Mouse (Mus musculus): ENCODE data around the gene Cacnb4.
A peak's percentile ranks its signal among the peaks of the same experiment; 100 is the strongest.

Gene Cacnb4

DNA sequence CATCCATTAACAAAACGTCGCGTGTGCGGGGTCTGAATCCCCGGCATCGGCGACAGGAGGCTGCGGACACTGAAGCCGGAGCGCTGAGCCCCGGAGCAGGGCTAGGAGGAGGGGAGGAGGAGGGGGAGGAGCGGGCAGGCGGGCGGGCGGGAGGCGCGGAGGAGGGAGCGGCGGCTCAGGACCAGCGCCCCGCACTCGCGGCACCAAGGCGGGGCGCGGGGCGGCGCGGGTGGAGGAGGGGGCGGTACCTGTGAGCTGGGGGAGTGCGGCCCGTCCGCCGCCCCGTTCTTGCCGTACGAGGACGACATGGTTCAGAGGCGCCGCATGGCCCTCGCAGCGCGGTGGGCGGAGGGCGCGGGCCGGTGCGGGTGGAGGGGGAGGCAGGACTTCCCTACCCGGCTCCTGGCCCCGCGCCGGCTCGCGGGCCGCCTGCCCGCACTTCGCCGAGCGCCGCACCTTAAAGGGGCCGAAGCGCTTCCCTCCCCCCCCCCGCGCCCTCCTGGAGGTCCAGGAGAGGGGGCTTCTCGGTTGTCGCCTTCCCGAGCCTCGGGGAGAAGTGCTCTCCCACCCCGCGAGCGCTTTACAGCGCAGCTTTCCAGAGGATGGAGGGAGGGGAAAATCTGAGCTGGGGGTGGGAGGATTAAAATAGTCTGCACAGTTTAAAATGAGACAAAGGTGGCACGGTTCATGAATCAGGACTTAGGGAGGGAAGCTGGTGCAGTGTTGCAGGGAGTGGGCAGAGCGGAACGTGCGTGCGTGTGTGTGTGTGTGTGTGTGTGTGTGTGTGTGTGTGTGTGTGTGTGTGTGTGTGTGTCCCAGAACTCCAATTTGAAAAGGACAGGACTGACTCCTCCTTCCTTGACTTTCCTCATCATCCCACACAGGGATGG is at the start of gene Cacnb4:
Gene Cacnb4, minus strand, starts transcription at position 809 of the 890 bp plus-strand sequence.
- DNase-seq (ENCODE audit: low spot score): peak; percentile 68

DNA sequence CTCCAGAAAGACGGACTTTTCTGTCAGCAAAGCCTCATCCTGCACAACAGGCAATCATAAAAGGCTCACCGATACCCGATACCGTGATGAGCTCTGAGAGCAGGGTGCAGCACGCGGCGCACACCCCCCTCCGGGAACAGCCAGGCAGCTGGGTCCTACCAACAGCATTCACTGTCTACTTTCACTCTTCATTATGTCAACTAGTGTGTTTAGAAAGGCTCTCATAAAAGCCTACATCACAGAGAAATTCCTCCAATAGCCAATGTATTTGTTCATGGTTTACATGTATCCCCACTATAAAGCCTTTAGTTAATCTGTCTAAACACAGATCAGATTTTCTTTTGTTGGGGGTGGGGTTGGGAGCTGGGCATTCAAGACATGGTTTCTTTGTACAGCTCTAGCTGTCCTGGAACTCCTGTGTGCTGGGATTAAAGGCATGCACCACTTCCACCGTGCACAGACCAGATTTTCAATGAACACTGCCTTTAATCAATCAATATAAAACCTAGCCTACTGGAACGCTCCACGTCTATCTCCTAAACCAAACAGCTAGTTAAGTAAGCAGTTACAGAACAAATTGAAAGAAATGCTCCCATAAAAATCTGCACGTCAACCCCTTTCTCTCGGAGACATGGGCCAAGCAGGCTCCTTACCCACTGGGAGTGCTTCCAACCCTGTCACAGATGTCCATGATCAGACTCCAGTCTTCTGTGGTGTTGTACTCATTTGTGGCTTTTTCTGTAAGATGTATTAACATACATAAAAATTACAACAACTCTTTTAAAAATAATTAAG is 43.8 kb upstream of the Cacnb4 start:
- DNase-seq (ENCODE audit: low spot score): no peak

DNA sequence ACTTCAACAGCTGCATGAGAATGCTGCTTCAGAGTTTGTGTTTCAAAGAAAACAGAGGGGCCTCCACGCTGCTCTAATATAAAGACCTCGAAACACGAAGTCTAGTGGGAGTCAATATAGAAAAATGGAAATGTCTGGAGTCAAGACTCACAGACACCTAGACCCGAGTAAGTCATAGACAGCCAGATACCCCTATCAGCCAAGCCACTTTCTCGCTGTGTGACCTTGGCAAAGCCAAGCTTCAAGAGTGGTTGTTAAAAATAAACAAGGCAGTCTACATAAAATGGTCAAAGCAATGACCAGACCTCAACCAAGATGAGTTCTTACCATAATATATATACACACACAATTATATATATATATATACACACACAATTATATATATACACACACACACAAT is 40.4 kb upstream of the Cacnb4 start:
- no peak for DNase-seq (ENCODE audit: low spot score)

DNA sequence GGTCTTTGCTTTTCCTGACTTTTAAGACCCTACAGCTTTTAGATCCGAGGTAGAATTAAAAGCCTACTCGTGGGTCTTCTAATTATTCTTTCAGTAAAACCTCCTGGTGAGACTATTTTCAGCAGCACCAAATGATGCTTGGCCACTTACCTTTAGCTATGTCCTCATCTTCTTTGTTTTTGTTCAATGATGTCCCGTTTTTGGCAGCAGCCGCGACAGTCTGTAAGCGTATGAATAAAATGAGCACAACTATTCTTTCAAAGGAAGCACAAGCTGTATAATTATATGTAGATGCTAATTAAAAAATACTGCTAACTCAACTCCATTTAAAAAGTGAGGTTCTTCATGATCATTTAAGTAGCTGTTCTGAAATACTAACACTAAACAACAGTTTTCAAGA is 38.9 kb upstream of the Cacnb4 start:
- DNase-seq (ENCODE audit: low spot score): no peak

DNA sequence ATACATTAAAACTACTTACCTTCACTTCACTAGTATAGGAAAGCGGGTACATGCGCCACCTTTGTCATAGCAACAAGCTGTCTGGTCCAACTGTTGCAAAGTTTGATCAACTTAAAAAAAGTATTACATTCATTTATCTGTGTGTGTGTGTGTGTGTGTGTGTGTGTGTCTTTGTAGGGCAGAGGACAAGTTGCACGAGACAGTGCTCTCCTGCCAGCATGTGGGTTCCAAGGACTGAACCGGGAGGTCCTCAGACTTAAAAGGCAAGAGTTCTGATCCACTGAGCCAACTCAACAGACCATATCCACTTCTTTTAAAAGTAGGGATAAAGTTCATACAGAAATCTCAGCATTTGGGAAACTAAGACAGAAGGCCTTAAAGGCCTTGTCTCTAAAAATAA is 37.5 kb upstream of the Cacnb4 start:
- no peak for DNase-seq (ENCODE audit: low spot score)

DNA sequence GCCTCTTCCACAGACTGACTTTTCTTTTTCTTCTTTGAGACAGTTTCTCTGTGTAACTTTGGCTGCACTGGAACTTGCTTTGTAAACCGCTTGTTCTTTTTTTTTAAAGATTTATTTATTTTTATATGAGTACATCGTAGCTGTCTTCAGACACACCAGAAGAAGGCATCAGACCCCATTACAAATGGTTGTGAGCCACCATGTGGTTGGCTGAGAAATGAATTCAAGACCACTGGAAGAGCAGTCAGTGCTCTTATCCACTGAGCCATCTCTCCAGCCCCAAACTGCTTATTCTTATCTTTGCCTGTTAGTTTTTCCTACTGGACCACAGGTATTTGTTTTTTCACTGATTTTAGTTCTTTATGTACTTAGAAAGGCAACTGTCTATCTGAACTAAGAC is 34.2 kb upstream of the Cacnb4 start:
- DNase-seq (ENCODE audit: low spot score): no peak

DNA sequence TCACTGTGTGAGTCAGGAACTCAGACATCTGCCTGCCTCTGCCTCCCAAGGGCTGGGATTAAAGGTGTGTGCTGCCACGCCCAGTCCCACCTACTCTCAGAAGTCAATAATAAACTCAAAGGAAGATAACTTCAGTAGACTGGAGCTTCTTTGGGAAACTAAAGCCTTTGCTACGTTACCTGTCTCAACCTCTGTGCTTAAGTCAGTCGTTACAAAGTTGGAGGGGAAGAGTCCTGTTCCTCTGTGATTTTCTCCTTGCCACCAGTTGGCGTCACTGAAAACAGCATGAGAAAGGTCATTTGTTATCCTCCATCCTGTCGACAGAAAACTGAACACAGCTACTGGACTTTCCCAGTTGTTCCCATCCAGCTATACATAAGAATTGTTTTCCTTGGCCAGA is 32.8 kb upstream of the Cacnb4 start:
- no peak for DNase-seq (ENCODE audit: low spot score)

DNA sequence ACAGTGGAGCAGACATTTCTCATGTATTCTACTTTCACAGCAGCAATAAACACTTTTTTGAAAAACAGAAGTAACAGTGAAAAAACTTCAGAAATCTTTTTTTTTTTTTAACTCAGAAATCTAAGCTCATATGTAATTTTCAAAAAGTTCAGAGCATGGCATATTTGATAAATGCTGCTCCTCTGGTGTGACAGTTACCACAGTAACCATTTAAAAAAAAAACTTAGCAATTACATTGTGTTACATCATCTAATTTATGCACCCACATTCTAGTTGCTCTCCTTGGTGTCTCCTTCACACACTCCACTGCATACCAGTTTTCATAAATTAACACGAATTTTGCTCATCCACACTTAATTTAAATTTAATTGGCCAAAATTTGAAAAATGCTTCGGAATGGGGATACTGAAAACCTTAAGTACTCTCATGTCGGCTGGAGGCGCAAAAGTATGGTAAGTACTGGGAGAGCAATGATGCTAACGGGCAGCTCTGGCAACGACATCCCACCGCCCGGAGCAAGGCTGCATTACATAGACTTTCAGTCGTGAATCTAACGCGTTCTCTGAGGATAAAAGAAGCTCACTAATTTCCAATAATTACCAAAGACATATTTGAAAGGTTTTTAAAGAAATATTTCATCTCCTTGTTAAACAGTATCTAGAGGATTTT is 24.9 kb upstream of the Cacnb4 start:
- peak; percentile 42 for DNase-seq (ENCODE audit: low spot score)

DNA sequence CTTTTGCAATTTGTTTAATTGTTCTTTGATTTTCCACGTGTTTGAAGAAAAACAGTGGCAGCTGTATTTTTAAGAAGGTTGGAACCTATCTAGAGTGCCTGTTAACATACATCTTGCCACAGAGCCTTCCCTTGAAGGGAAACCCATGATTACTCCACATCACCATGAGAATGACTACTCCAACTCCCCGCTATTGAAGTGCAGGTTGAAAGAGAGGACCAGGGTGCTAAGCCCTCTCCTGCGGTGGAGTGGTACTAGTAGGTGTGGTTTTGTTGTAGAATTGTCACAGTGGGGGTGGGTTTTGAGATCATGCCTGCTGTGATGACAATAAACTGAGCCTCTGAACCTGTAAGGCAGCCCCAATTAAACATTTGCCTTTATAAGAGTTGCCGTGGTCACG is 23.7 kb upstream of the Cacnb4 start:
- no peak for DNase-seq (ENCODE audit: low spot score)

DNA sequence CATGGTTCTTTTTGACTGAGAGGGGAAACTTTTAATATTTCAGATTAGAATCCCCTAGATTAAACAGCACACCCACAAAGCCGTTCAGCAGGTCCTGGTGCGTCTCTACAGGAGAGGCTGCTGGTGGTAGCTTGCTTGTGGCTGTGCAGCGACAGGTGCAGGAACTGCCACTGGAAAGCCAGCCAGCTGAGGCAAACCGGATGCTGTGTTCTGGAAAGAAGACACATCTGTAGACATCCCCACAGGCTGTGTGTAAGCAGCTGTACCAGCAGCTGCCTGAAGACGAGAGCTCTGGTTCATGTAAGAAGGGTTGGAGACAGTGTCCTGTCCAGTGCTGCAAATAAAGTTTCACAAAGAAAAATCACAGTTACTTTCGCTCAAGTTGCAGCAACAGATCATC is 18.0 kb upstream of the Cacnb4 start:
- no peak for DNase-seq (ENCODE audit: low spot score)

DNA sequence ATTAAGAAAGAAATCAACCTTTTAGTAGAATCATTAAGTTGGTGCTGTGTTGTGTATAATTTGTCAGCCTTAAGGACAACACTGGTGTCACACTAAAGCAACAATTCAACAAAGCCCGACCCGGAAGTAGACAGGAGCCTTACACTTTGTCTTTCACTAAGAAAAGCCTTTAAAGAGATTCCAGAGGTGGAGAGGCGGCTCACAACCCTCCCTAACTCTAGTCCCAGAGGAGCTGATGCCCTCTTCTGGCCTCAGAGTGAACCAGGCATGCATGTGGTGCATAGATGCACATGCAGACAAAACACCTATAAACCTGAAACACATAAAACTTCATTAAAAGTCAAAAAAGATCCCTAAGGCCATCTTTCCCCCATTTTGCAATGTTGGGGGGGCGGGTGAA is 15.1 kb upstream of the Cacnb4 start:
- DNase-seq (ENCODE audit: low spot score): no peak

DNA sequence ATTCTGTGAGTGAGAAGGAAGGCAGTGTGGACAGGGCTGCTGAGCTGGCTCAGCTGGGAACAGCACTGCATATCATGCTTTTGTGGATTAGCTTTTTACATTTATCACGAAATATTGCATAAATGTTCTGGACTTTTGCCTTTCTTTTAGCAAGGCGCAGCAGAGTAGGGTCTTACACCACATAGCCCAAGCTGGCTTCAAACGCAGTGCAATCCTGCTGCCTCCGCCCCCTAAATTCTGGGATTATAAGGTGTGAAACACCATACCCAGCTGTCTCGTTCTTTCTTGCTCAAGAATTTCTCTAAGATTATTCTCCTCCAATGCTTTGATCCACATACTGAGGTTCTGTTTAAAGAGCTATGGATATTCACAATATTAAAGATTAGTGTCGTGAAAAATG is 10.0 kb upstream of the Cacnb4 start:
- no peak for DNase-seq (ENCODE audit: low spot score)

DNA sequence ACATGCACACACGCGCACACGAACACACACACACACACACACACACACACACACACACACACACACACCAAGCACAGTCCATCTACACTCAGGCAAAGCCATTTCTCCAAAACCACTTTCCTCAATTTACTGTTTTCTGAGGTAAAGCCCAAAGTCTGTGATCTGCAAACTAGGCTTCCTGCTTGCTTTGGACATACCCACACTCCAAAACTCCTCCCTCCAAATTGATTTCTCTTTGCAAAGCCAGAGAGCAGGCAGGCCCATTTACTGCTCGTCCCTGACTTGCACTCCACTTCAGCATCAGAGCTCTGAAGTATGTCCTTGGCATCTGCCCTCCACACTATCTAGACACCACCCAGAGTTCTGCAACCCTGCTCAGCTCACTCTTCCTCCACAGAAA is 958 bp upstream of the Cacnb4 start:
- no peak for DNase-seq (ENCODE audit: low spot score)

DNA sequence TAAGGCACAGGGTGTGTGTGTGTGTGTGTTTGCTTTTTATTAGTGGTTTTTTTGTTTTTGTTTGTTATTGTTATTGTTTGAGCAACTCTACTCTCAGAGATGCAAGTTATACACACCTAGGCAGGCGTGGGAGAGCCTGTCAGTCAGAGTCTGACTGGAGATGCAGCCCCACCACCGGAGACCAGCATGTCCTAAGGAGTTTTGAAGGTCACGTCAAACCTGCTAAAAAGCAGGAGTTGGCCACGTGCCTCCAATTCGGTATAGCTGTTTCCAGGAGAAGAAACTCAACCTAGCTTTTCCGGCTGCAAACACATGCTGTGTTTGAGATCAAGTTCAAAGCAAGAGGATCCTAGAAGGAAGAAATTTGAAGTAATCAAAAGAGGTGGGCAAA is 277 bp upstream of the Cacnb4 start:
- no peak for DNase-seq (ENCODE audit: low spot score)

DNA sequence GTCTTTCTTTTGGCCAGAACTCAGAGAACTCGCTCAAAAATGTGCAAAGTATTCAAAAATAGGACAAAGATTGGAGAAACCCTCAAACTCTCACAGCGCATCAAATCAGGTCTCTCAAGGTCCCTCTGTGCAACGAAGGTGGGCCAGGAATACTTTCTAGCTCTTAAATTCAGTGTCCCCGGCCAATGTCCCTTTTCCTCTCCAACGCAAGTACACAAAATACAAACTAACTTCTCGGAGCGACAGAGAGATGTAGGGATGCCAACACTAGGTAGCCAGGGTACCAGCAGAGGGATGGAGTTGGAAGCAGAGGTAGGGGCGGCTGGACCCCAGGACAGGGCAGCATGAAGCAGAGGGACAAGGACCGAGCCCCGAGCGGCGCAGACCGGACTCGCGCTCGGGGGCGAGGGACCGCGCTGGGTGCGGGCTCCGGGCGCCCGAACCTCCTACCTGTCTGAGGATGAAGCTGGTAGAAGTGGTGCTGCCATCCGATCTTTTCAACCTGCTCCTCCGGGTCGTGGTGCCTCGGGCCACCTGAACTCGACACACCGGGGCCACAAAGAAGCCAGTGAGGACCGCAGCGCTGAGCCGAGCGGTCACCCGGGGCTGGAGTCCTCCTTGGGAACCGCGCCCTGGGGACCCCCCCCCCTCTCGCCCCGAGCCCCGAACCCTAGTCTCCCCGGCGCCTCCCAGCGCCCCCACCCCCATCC is 1.2 kb downstream of the Cacnb4 start:
- no peak for DNase-seq (ENCODE audit: low spot score)

DNA sequence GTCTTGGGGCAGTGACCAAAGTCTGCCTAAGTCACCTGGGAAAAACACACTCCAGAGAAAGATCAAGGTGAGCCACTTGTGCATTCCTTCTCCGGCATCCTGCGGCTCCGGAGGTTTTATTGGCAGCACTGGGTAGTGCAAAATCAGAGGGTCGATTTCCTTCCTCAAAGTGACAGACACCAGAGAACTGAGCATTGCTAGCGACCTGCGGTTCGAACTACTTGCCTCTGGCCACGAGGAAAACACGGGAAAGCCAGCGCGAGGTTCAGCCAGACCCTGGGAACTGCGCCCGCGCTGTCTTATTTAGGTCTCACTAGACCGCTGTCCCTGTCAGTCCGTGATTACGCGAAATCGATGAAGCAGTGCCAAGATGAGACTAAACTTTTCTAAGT is 1.7 kb downstream of the Cacnb4 start:
- no peak for DNase-seq (ENCODE audit: low spot score)

DNA sequence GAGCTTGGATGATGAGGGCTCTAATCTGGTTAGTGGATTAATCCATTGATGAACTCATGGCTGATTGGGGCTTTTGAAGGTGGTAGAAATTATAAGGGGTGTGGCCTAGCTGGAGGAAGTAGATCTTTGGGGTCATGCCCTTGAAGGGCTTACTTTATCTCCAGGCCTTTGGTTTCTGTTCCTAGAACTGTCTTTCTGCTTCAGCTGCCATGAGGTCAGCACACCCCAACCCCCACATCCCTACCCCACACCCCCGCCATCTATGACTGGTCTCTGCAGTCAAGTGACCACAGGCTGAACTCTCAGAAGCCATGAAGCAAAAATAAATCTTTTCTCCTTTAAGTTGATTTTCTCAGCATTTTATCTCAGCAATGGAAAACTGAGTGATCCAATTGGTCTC is 3.5 kb downstream of the Cacnb4 start:
- no peak for DNase-seq (ENCODE audit: low spot score)

DNA sequence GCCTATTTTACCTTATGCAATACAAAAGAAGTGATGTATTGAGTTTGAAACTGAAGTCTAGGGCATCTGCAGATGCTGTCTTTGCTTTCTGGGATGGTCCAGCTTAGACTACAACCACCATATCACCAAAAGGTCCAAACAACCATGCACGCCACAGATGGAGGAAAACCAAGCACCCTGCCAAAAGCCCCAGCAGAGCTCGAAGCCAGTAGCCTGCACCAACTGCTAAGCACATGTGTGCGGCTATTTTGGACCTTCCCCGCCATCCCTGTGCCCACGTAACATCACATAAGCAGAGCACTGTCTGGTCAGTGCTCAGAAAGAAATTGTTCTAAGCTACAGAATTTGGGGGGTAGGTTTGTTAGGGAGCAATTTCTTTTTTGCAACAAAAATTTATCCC is 5.9 kb downstream of the Cacnb4 start:
- no peak for DNase-seq (ENCODE audit: low spot score)

DNA sequence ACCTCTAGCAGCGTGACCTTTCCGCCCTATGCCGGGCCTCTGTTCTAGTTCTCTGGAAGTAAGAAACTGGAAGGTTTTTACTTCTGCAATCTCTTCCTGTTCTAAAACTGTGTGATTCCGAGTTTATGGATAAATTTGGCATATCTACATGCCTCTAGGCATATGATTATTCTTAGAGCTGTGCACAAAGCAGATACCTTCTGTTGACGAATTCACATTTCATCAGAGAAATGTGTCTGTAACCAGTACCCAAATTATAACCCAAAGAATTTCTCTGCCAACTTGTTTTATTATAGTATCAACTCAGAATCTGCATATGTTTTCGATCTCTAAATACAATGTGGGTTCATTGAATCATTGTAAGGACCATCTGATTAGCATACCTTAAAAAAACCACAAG is 8.2 kb downstream of the Cacnb4 start:
- DNase-seq (ENCODE audit: low spot score): no peak

DNA sequence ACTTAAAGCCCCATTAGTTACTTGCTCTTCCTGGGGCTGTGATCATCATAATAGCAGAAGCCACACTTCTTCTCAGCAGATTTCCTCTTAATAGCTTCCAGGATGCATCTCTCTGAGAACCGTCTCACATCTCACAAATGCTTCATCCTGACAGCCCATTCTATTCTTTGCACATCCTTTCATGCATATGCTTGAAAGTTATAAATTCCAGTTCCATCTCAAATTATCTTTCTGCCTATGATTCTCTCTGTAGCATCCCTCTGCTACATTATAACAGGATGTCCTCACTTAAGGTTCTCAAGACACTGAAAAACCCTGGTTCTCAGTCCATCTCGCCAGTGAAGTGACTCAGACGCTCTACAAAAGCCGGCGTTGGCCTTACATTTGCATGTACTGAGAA is 19.9 kb downstream of the Cacnb4 start:
- no peak for DNase-seq (ENCODE audit: low spot score)

DNA sequence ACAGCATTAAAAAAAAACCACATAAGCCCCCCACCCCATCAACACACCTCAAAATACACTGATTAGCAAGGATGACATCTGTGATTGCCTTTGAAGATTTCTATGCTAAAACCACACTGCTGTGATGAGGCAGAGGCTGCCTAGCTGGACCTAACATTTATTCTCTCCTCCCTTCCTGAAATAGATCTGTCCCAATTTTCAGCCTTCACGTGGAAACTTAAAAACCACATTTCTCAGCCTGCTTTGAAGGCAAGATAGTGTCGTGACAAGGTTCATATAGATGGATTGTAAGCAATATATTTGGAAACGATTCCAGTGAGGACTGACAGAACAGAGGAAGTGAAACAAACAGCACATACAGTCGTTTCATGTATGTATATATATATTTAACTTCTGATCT is 22.1 kb downstream of the Cacnb4 start:
- DNase-seq (ENCODE audit: low spot score): no peak

DNA sequence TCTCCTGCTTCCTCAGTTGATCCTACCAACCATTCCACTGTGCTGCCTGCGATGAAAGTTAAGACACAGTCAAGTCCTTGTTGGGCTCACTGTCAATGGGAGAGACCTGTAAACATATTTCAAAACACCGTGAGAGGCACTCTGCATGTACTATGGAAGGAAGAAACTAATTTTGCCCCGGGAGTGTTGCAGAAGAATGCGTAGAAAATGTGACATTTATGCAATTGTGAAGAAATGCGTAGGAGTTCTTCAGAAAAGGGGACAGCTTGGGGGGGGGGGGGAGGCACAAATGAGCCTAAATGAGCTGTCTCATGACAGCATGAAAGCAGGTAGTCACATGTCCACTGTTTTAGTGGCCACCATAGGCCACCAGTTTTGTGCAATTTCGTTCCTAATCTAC is 25.1 kb downstream of the Cacnb4 start:
- no peak for DNase-seq (ENCODE audit: low spot score)

Measured in MN1 (cell line).